Mouse (Mus musculus) CH12.LX (cell line): ENCODE measurements around the gene Rbm15. TPM values are rescaled to one million over a fixed set of nuclear protein-coding genes. Genes with fewer than 3 reads are reported as not detected.

ENCODE experiments used
- DNase-seq: peaks from one replicate; pipeline ENCODE4 v3.0.0-alpha.2; 2013; ENCODE audit errors: extremely low read depth
- H3K27ac ChIP-seq: 2 replicates; pipeline ENCODE4 v1.5.1; 2012; ENCODE audit warnings: low read depth, mild to moderate bottlenecking, control low read depth, moderate library complexity; ENCODE audit not compliant: insufficient read depth
- H3K27me3 ChIP-seq: replicated peaks from 2 replicates; pipeline ENCODE3; 2012; ENCODE audit warnings: inconsistent platforms
- H3K36me3 ChIP-seq, 2 experiments: replicated peaks in 1 of 2; 2 replicates each; pipeline versions ENCODE3 to v1.6.1; 2012; ENCODE audit warnings: inconsistent platforms in 1 of 2, low read length in 1 of 2, mild to moderate bottlenecking in 1 of 2, mixed read lengths in 1 of 2, moderate library complexity in 1 of 2; ENCODE audit not compliant: control insufficient read depth in 1 of 2, insufficient read depth in 1 of 2
- H3K4me1 ChIP-seq, 2 experiments: 2 replicates each; pipeline ENCODE4 v1.6.1; 2012; ENCODE audit warnings: inconsistent platforms in 1 of 2, moderate library complexity in 1 of 2; ENCODE audit not compliant: insufficient read depth in 2 of 2, control insufficient read depth in 1 of 2
- H3K4me2 ChIP-seq: 2 replicates; pipeline ENCODE4 v1.6.1; 2012; ENCODE audit warnings: low read depth, mild to moderate bottlenecking, control low read depth; ENCODE audit not compliant: poor library complexity, insufficient read depth, severe bottlenecking
- H3K4me3 ChIP-seq, 3 experiments: fragments of 150-350 bp in 1 of 3; sonication (generic) in 1 of 3; replicated peaks in 1 of 3; 2 replicates each; pipeline versions ENCODE3 to v1.5.1; 2011 to 2012; ENCODE audit warnings: low read depth in 2 of 3, low read length in 2 of 3, mild to moderate bottlenecking in 2 of 3, moderate library complexity in 2 of 3, control low read depth in 1 of 3, improper control_type of control experiment in 1 of 3, inconsistent platforms in 1 of 3, mixed read lengths in 1 of 3; ENCODE audit not compliant: poor library complexity in 1 of 3
- H3K79me2 ChIP-seq: replicated peaks from 2 replicates; pipeline ENCODE4 v1.6.1; 2012; ENCODE audit warnings: mild to moderate bottlenecking, moderate library complexity; ENCODE audit not compliant: control insufficient read depth, poor library complexity, insufficient read depth, severe bottlenecking; ENCODE audit errors: extremely low read depth
- H3K9ac ChIP-seq: 2 replicates; pipeline ENCODE4 v1.6.1; 2012; ENCODE audit warnings: low read depth, mild to moderate bottlenecking, control low read depth, moderate library complexity; ENCODE audit not compliant: insufficient read depth
- H3K9me3 ChIP-seq: replicated peaks from 2 replicates; pipeline ENCODE3; 2012; ENCODE audit warnings: low read length, inconsistent platforms, mixed read lengths
- BHLHE40 ChIP-seq: IDR thresholded peaks from 2 replicates; pipeline ENCODE4 v1.6.1; 2011; ENCODE audit warnings: mild to moderate bottlenecking, low read depth, low read length, improper control_type of control experiment
- CHD1 ChIP-seq: IDR thresholded peaks from 2 replicates; pipeline ENCODE4 v1.6.1; 2012; ENCODE audit warnings: low read depth, low read length, improper control_type of control experiment, inconsistent platforms
- CHD2 ChIP-seq: IDR thresholded peaks from 2 replicates; pipeline ENCODE4 v1.6.1; 2011; ENCODE audit warnings: low read length, improper control_type of control experiment
- CTCF ChIP-seq, 2 experiments: IDR thresholded peaks in 1 of 2; conservative IDR thresholded peaks in 1 of 2; 2 replicates each; pipeline ENCODE4 v1.5.1; 2011 to 2012; ENCODE audit warnings: low read depth in 2 of 2, low read length in 2 of 2, improper control_type of control experiment in 1 of 2, inconsistent platforms in 1 of 2, mild to moderate bottlenecking in 1 of 2, moderate library complexity in 1 of 2
- E2F4 ChIP-seq: IDR thresholded peaks from 2 replicates; pipeline ENCODE4 v1.6.1; 2011; ENCODE audit warnings: low read depth, low read length, improper control_type of control experiment; ENCODE audit not compliant: insufficient replicate concordance
- ELF1 ChIP-seq: IDR thresholded peaks from 2 replicates; pipeline ENCODE4 v1.6.1; 2014; ENCODE audit warnings: low read depth, mild to moderate bottlenecking, inconsistent platforms, low read length, improper control_type of control experiment
- EP300 ChIP-seq: IDR thresholded peaks from 2 replicates; pipeline ENCODE4 v1.6.1; 2011; ENCODE audit warnings: low read length, improper control_type of control experiment
- ETS1 ChIP-seq: conservative IDR thresholded peaks from 2 replicates; pipeline ENCODE4 v1.6.1; 2012; ENCODE audit warnings: low read depth, mild to moderate bottlenecking, inconsistent platforms, low read length, improper control_type of control experiment, moderate library complexity
- GABPA ChIP-seq: IDR thresholded peaks from 2 replicates; pipeline ENCODE4 v1.6.1; 2012; ENCODE audit warnings: low read depth, low read length, improper control_type of control experiment, inconsistent platforms; ENCODE audit not compliant: insufficient replicate concordance
- HCFC1 ChIP-seq: IDR thresholded peaks from 2 replicates; pipeline ENCODE4 v1.6.1; 2012; ENCODE audit warnings: low read depth, mild to moderate bottlenecking, inconsistent platforms, low read length, improper control_type of control experiment
- IRF4 ChIP-seq: IDR thresholded peaks from 2 replicates; pipeline ENCODE4 v1.6.1; 2014; ENCODE audit warnings: low read depth, mild to moderate bottlenecking, inconsistent platforms, low read length, improper control_type of control experiment
- JUN ChIP-seq: IDR thresholded peaks from 2 replicates; pipeline ENCODE4 v1.6.1; 2011; ENCODE audit warnings: low read depth, mild to moderate bottlenecking, low read length, improper control_type of control experiment, moderate library complexity; ENCODE audit not compliant: insufficient read depth
- JUND ChIP-seq: conservative IDR thresholded peaks from 2 replicates; pipeline ENCODE4 v1.6.1; 2011; ENCODE audit warnings: low read depth, low read length, improper control_type of control experiment
- KAT2A ChIP-seq: IDR thresholded peaks from 2 replicates; pipeline ENCODE4 v1.6.1; 2012; ENCODE audit warnings: low read length, improper control_type of control experiment, inconsistent platforms; ENCODE audit not compliant: insufficient replicate concordance
- MAFK ChIP-seq: IDR thresholded peaks from 2 replicates; pipeline ENCODE4 v1.6.1; 2011; ENCODE audit warnings: low read length, improper control_type of control experiment; ENCODE audit not compliant: insufficient replicate concordance
- MAX ChIP-seq: IDR thresholded peaks from 2 replicates; pipeline ENCODE4 v1.6.1; 2011; ENCODE audit warnings: low read length, improper control_type of control experiment
- MAZ ChIP-seq: IDR thresholded peaks from 2 replicates; pipeline ENCODE4 v1.6.1; 2012; ENCODE audit warnings: low read depth, mild to moderate bottlenecking, inconsistent platforms, low read length, improper control_type of control experiment, moderate library complexity
- MEF2A ChIP-seq: IDR thresholded peaks from 2 replicates; pipeline ENCODE4 v1.6.1; 2014; ENCODE audit warnings: low read depth, mild to moderate bottlenecking, inconsistent platforms, low read length, improper control_type of control experiment, borderline replicate concordance
- MXI1 ChIP-seq: IDR thresholded peaks from 2 replicates; pipeline ENCODE4 v1.6.1; 2011; ENCODE audit warnings: mild to moderate bottlenecking, low read depth, low read length, improper control_type of control experiment
- MYC ChIP-seq: IDR thresholded peaks from 2 replicates; pipeline ENCODE4 v1.6.1; 2011; ENCODE audit warnings: low read depth, mild to moderate bottlenecking, improper control_type of control experiment, low read length
- NELFE ChIP-seq: IDR thresholded peaks from 2 replicates; pipeline ENCODE4 v1.6.1; 2011; ENCODE audit warnings: low read depth, low read length, improper control_type of control experiment
- NRF1 ChIP-seq: IDR thresholded peaks from 2 replicates; pipeline ENCODE4 v1.6.1; 2014; ENCODE audit warnings: low read depth, mild to moderate bottlenecking, inconsistent platforms, low read length, improper control_type of control experiment, moderate library complexity
- PAX5 ChIP-seq: IDR thresholded peaks from 2 replicates; pipeline ENCODE4 v1.6.1; 2012; ENCODE audit warnings: low read length, inconsistent platforms, mixed read lengths
- POLR2A ChIP-seq: IDR thresholded peaks from 2 replicates; pipeline ENCODE4 v1.6.1; 2011; ENCODE audit warnings: low read depth, mild to moderate bottlenecking, improper control_type of control experiment, low read length
- POLR2AphosphoS2 ChIP-seq: IDR thresholded peaks from 2 replicates; pipeline ENCODE4 v1.6.1; 2011; ENCODE audit warnings: low read depth, low read length, improper control_type of control experiment
- RAD21 ChIP-seq: IDR thresholded peaks from 2 replicates; pipeline ENCODE4 v1.6.1; 2011; ENCODE audit warnings: low read depth, mild to moderate bottlenecking, low read length, improper control_type of control experiment, moderate library complexity
- RCOR1 ChIP-seq: conservative IDR thresholded peaks from 2 replicates; pipeline ENCODE4 v1.6.1; 2012; ENCODE audit warnings: low read depth, mild to moderate bottlenecking, inconsistent platforms, low read length, improper control_type of control experiment
- SIN3A ChIP-seq: IDR thresholded peaks from 2 replicates; pipeline ENCODE4 v1.6.1; 2012; ENCODE audit warnings: low read length, improper control_type of control experiment, inconsistent platforms
- SMC3 ChIP-seq: IDR thresholded peaks from 2 replicates; pipeline ENCODE4 v1.6.1; 2011; ENCODE audit warnings: low read depth, low read length, improper control_type of control experiment
- TBP ChIP-seq: conservative IDR thresholded peaks from 2 replicates; pipeline ENCODE4 v1.6.1; 2011; ENCODE audit warnings: low read depth, low read length, improper control_type of control experiment
- TCF12 ChIP-seq: IDR thresholded peaks from 2 replicates; pipeline ENCODE4 v1.6.1; 2014; ENCODE audit warnings: low read depth, mild to moderate bottlenecking, inconsistent platforms, low read length, improper control_type of control experiment
- UBTF ChIP-seq: IDR thresholded peaks from 2 replicates; pipeline ENCODE4 v1.6.1; 2012; ENCODE audit warnings: low read depth, mild to moderate bottlenecking, inconsistent platforms, low read length, improper control_type of control experiment, moderate library complexity
- USF1 ChIP-seq: IDR thresholded peaks from 2 replicates; pipeline ENCODE4 v1.6.1; 2014; ENCODE audit warnings: low read depth, mild to moderate bottlenecking, inconsistent platforms, low read length, improper control_type of control experiment
- USF2 ChIP-seq: conservative IDR thresholded peaks from 2 replicates; pipeline ENCODE4 v1.6.1; 2011; ENCODE audit warnings: low read depth, low read length, improper control_type of control experiment
- ZC3H11A ChIP-seq: IDR thresholded peaks from 2 replicates; pipeline ENCODE4 v1.6.1; 2012; ENCODE audit warnings: low read depth, mild to moderate bottlenecking, inconsistent platforms, low read length, improper control_type of control experiment
- ZKSCAN1 ChIP-seq: IDR thresholded peaks from 2 replicates; pipeline ENCODE4 v1.6.1; 2012; ENCODE audit warnings: low read depth, inconsistent platforms, low read length, improper control_type of control experiment, borderline replicate concordance
- ZMIZ1 ChIP-seq: IDR thresholded peaks from 2 replicates; pipeline ENCODE4 v1.6.1; 2012; ENCODE audit warnings: low read depth, mild to moderate bottlenecking, inconsistent platforms, low read length, improper control_type of control experiment
- ZNF384 ChIP-seq: IDR thresholded peaks from 2 replicates; pipeline ENCODE4 v1.6.1; 2012; ENCODE audit warnings: low read depth, low read length, improper control_type of control experiment, inconsistent platforms
- dilution Hi-C: fragments of 300-500 bp; cut with MboI; formaldehyde crosslinking; loops from 2 replicates; pipeline ENCODE4 v1.14.3; 2020; ENCODE audit warnings: low sequenced_read_pairs; ENCODE audit not compliant: extremely low pct_unique_long_range_greater_than_20kb, extremely low pct_ligation_motif_present
- in situ Hi-C: fragments of 300-500 bp; cut with MboI; formaldehyde crosslinking; loops from 3 replicates; pipeline ENCODE4 v1.14.3; 2019; ENCODE audit warnings: low sequenced_read_pairs, low pct_ligation_motif_present, low pct_unique_long_range_greater_than_20kb, mixed read lengths
- polyA plus RNA-seq: library from polyadenylated mRNA; unstranded; fragments of >175 nt; gene quantifications from 2 replicates; pipeline ENCODE4 v1.2.1, GENCODE M21; 2012; ENCODE audit warnings: low read depth; ENCODE audit not compliant: insufficient read length
- total RNA-seq, 2 experiments: library from RNA; depleted of rRNA; stranded (reverse); fragments of 300-350 nt in 1 of 2; fragments of >200 nt in 1 of 2; gene quantifications; 2 replicates each; pipeline ENCODE4 v1.2.3; 2012 to 2014

Gene Rbm15
- total RNA-seq (2012; rRNA removed): 26.0 and 30.5 TPM in 2 replicates
- total RNA-seq (2014; rRNA removed): 15.2 and 17.0 TPM in 2 replicates
- polyA plus RNA-seq: 14.5 and 17.2 TPM in 2 replicates

- dilution Hi-C loops: no loop called here
- DNase-seq: peak; percentile 99
- Histone ChIP-seq H3K27me3 (no peaks in the 10 kb centered on the region), H3K9ac (peak within 1 kb of the TSS; percentile 97), H3K4me2 (peak within 1 kb of the TSS; percentile 82), H3K36me3 (peaks cover 16 to 24% of the 10 kb centered on the region in 2 experiments), H3K79me2 (peaks cover 36% of the 10 kb centered on the region), H3K4me3 (peak within 1 kb of the TSS; percentile 82 to 94 (median 92)), H3K4me1 (peaks cover 0 to 31% of the 10 kb centered on the region in 2 experiments; a peak in 2 of 4 replicates), H3K27ac (peak within 1 kb of the TSS; percentile 86), H3K9me3 (no peaks in the 10 kb centered on the region)
- no peak for TF ChIP-seq IRF4
- peak; percentile 87; the same call in 1 of the 2 replicates for TF ChIP-seq POLR2AphosphoS2
- TF ChIP-seq USF1: no peak
- peak; percentile 83 for TF ChIP-seq TBP
- TF ChIP-seq MXI1: peak; percentile 61
- TF ChIP-seq MEF2A: peak; percentile 45; the same call in 1 of the 2 replicates
- TF ChIP-seq BHLHE40: no peak; the same call in 1 of the 2 replicates
- peak; percentile 89 for TF ChIP-seq POLR2A
- TF ChIP-seq SIN3A: peak; percentile 53
- TF ChIP-seq MAFK: no peak
- TF ChIP-seq UBTF: peak; percentile 89
- TF ChIP-seq RAD21: no peak
- no peak; the same call in 1 of the 2 replicates for TF ChIP-seq ZNF384
- TF ChIP-seq ZC3H11A: no peak
- TF ChIP-seq NRF1: peak; percentile 66
- TF ChIP-seq USF2: no peak
- TF ChIP-seq MYC: peak; percentile 93
- TF ChIP-seq ZMIZ1: peak; percentile 52; the same call in 1 of the 2 replicates
- no peak for TF ChIP-seq CHD1
- TF ChIP-seq CTCF (conservative IDR thresholded peaks at IDR 0.05 in 1 of 2, IDR thresholded peaks at IDR 0.05 in 1 of 2; ENCODE audit: low read depth in 2 of 2, low read length in 2 of 2): no peak
- no peak for TF ChIP-seq PAX5
- peak; percentile 82 for TF ChIP-seq ELF1
- TF ChIP-seq E2F4: 0 out of 2 replicates have a peak, but pooled peaks have one; percentile 26
- TF ChIP-seq JUN: no peak
- no peak for TF ChIP-seq GABPA
- TF ChIP-seq JUND: 0 out of 2 replicates have a peak, but pooled peaks have one; percentile 5
- peak; percentile 99 for TF ChIP-seq CHD2
- peak; percentile 76 for TF ChIP-seq HCFC1
- TF ChIP-seq NELFE: peak; percentile 91
- no peak; the same call in 1 of the 2 replicates for TF ChIP-seq ETS1
- TF ChIP-seq ZKSCAN1: no peak
- no peak for TF ChIP-seq SMC3
- TF ChIP-seq MAZ: peak; percentile 21
- TF ChIP-seq MAX: peak; percentile 63; the same call in 1 of the 2 replicates
- no peak for TF ChIP-seq RCOR1
- peak; percentile 74 for TF ChIP-seq TCF12
- peak; percentile 28; the same call in 1 of the 2 replicates for TF ChIP-seq KAT2A
- no peak for TF ChIP-seq EP300
- in situ Hi-C loops: no loop called here
Observed at GRCm38 (mm10) chr3:107333381-107334201, at the start of gene Rbm15. Gene Rbm15 (minus strand): TSS chr3:107333673.
